8 mouse cellular contexts compared by ENCODE assay signal in genomic region chr14:57344781-57345492, GRCm38 (mm10). TPM values are rescaled to one million over a fixed set of nuclear protein-coding genes. Genes with fewer than 3 reads are reported as not detected.
DNase-seq lines count a peak whose midpoint lies in the region; ATAC-seq lines count a peak whose summit lies in the region.

No protein-coding gene starts in this region.

- H3K9ac ChIP-seq in heart, embryonic 13.5 days, result peak overlapping the region; percentile 69
- H3K9ac ChIP-seq in forebrain, embryonic 14.5 days (ENCODE audit: low read length), result no peak overlapping the region

- peak overlapping the region; percentile 68 for H3K4me2 ChIP-seq in heart, embryonic 13.5 days
- H3K4me2 ChIP-seq in forebrain, embryonic 14.5 days (ENCODE audit: low read length), result no peak overlapping the region

- ATAC-seq in heart, embryonic 13.5 days (ENCODE audit: extremely low read depth, insufficient number of reproducible peaks, low FRiP score, low TSS enrichment), result no peak
- no peak for ATAC-seq in forebrain, embryonic 14.5 days

- H3K36me3 ChIP-seq in heart, embryonic 13.5 days, result no peaks in the 10 kb centered on the region
- no peaks in the 10 kb centered on the region for H3K36me3 ChIP-seq in forebrain, embryonic 14.5 days (ENCODE audit: control insufficient read depth, insufficient read depth, low read length)

- peak overlapping the region; percentile 39; the same call in 1 of the 2 replicates for H3K27ac ChIP-seq in heart, embryonic 13.5 days (replicated peaks)
- no peak overlapping the region for H3K27ac ChIP-seq in forebrain, embryonic 14.5 days (ENCODE audit: low read depth, low read length)

- DNase-seq in ovary, postnatal 14 days (ENCODE audit: low spot score), result peak; percentile 10
- DNase-seq in ovary, adult 18-20 months (ENCODE audit: low spot score), result no peak
- peak; percentile 28 to 49 for DNase-seq in kidney, postnatal 36 days
- DNase-seq in neural tube, embryonic 10.5 days (ENCODE audit: extremely low spot score, low spot score), result peak; percentile 42
- no peak for DNase-seq in forebrain, embryonic 14.5 days (ENCODE audit: low spot score)
- DNase-seq in frontal cortex, postnatal 10 days (ENCODE audit: low spot score in 2 of 2), result no peak
- no peak for DNase-seq in right cerebral cortex, postnatal 10 days (ENCODE audit: low spot score in 2 of 2)

- WGBS in heart, embryonic 13.5 days, result 37% methylated on average over 25 of the region's 25 CpGs
- WGBS in forebrain, embryonic 14.5 days, result 88% methylated on average over 25 of the region's 25 CpGs

- peak overlapping the region; percentile 43 for H3K4me3 ChIP-seq in heart, embryonic 13.5 days
- H3K4me3 ChIP-seq in forebrain, embryonic 14.5 days (ENCODE audit: low read depth, low read length), result no peak overlapping the region

- H3K9me3 ChIP-seq in heart, embryonic 13.5 days, result no peaks in the 10 kb centered on the region
- H3K9me3 ChIP-seq in forebrain, embryonic 14.5 days (replicated peaks; ENCODE audit: control insufficient read depth, low read length), result no peaks in the 10 kb centered on the region

- peaks cover 37% of the 10 kb centered on the region for H3K4me1 ChIP-seq in heart, embryonic 13.5 days
- no peaks in the 10 kb centered on the region for H3K4me1 ChIP-seq in forebrain, embryonic 14.5 days (ENCODE audit: control insufficient read depth, insufficient read depth, low read length)

- no peaks in the 10 kb centered on the region for H3K27me3 ChIP-seq in heart, embryonic 13.5 days (replicated peaks)
- no peaks in the 10 kb centered on the region for H3K27me3 ChIP-seq in forebrain, embryonic 14.5 days (replicated peaks; ENCODE audit: control insufficient read depth, insufficient read depth, low read length)

RNA-seq across cellular contexts. Expression of gene Cryl1, which starts 53.4 kb away (rescaled TPM):
- 12.1 and 15.6 TPM in 2 replicates for polyA plus RNA-seq in heart, embryonic 13.5 days (2015; fragmentation: Nextera tagmentation; extraction: Ambion mirVana)
- 9.0 and 9.9 TPM in 2 replicates for polyA plus RNA-seq in forebrain, embryonic 14.5 days (2014; fragmentation: Nextera tagmentation; extraction: Ambion mirVana)

Comparison
In these comparisons a context has a peak if more than half of its experiments do, and no peak if none do; other contexts are left out.
1. DNase-seq: peak in ovary, postnatal 14 days (single experiment), kidney, postnatal 36 days (2 of 2) and neural tube, embryonic 10.5 days (single experiment); none in ovary, adult 18-20 months (single experiment), forebrain, embryonic 14.5 days (single experiment), frontal cortex, postnatal 10 days (0 of 2) and right cerebral cortex, postnatal 10 days (0 of 2).